Mouse (Mus musculus) cortical plate, adult 2 months (tissue): ENCODE measurements at regions not wholly inside any gene's neighbourhood (a gene's known extent, or its start where the extent isn't known, plus 50 kb on each side); places are given as distances from the start of the nearest gene placed in this dataset.

Experiments
- H3K27ac ChIP-seq: fragments of 200-500 bp; 2 replicates; pipeline ENCODE4 v1.5.1; 2012; ENCODE audit warnings: low read length, control low read depth, inconsistent platforms; ENCODE audit not compliant: insufficient read depth
- H3K4me1 ChIP-seq: fragments of 200-500 bp; 2 replicates; pipeline ENCODE4 v1.6.1; 2011; ENCODE audit warnings: low read length; ENCODE audit not compliant: control insufficient read depth, insufficient read depth
- H3K4me3 ChIP-seq: fragments of 200-500 bp; 2 replicates; pipeline ENCODE4 v1.5.1; 2011; ENCODE audit warnings: mild to moderate bottlenecking, low read length, control low read depth; ENCODE audit not compliant: insufficient read depth
- CTCF ChIP-seq: fragments of 200-500 bp; IDR thresholded peaks from 2 replicates; pipeline ENCODE4 v1.5.1; 2011; ENCODE audit warnings: mild to moderate bottlenecking, control low read depth, low read length; ENCODE audit not compliant: insufficient read depth; ENCODE audit errors: extremely low read depth
- POLR2A ChIP-seq: fragments of 200-500 bp; IDR thresholded peaks from 2 replicates; pipeline ENCODE4 v1.6.1; 2011; ENCODE audit warnings: mild to moderate bottlenecking, low read length, control low read depth; ENCODE audit not compliant: insufficient read depth; ENCODE audit errors: extremely low read depth

GRCm38 (mm10) chr1:143917623-143918022 is 86.3 kb downstream of the Rgs2 start:
- TF ChIP-seq CTCF: no peak
- TF ChIP-seq POLR2A: 0 out of 2 replicates have a peak, but pooled peaks have one; percentile 26
- no peak overlapping the region for H3K27ac ChIP-seq
- peaks cover 3% of the 10 kb centered on the region for H3K4me1 ChIP-seq
- H3K4me3 ChIP-seq: no peak overlapping the region

- H3K4me3 ChIP-seq: no peak overlapping the region
- peaks cover 1% of the 10 kb centered on the region; the same call in 1 of the 2 replicates for H3K4me1 ChIP-seq
- peak overlapping the region; percentile 92; the same call in 1 of the 2 replicates for H3K27ac ChIP-seq
- TF ChIP-seq POLR2A (0 out of 2 replicates have a peak, but pooled peaks have one; percentile 16), CTCF (no peak)
Measured at GRCm38 (mm10) chr1:143916587-143916986, 87.4 kb downstream of the Rgs2 start.

- no peak for TF ChIP-seq POLR2A
- no peak for TF ChIP-seq CTCF
- no peak overlapping the region for H3K4me3 ChIP-seq
- H3K27ac ChIP-seq: no peak overlapping the region
- peaks cover 1% of the 10 kb centered on the region; the same call in 1 of the 2 replicates for H3K4me1 ChIP-seq
Measured at GRCm38 (mm10) chr1:143912586-143912985, 91.4 kb downstream of the Rgs2 start.

GRCm38 (mm10) chr1:143911230-143911629 is 92.7 kb downstream of the Rgs2 start:
- TF ChIP-seq CTCF: no peak
- TF ChIP-seq POLR2A: no peak
- H3K4me3 ChIP-seq: no peak overlapping the region
- H3K27ac ChIP-seq: no peak overlapping the region
- no peaks in the 10 kb centered on the region for H3K4me1 ChIP-seq

GRCm38 (mm10) chr1:143910530-143910929 is 93.4 kb downstream of the Rgs2 start:
- Histone ChIP-seq H3K4me1 (no peaks in the 10 kb centered on the region), H3K4me3 (no peak overlapping the region), H3K27ac (no peak overlapping the region)
- TF ChIP-seq POLR2A: no peak
- TF ChIP-seq CTCF: no peak

- no peaks in the 10 kb centered on the region; the same call in 1 of the 2 replicates for H3K4me1 ChIP-seq
- no peak overlapping the region; the same call in 1 of the 2 replicates for H3K27ac ChIP-seq
- H3K4me3 ChIP-seq: no peak overlapping the region
- TF ChIP-seq CTCF: no peak
- no peak for TF ChIP-seq POLR2A
Measured at GRCm38 (mm10) chr1:143907312-143907711, 96.6 kb downstream of the Rgs2 start.

GRCm38 (mm10) chr1:143906881-143907280 is 97.1 kb downstream of the Rgs2 start:
- H3K4me1 ChIP-seq: no peaks in the 10 kb centered on the region; the same call in 1 of the 2 replicates
- TF ChIP-seq CTCF (no peak), POLR2A (no peak)
- H3K27ac ChIP-seq: no peak overlapping the region
- no peak overlapping the region for H3K4me3 ChIP-seq

GRCm38 (mm10) chr1:143903985-143904384 is 100.0 kb downstream of the Rgs2 start:
- Histone ChIP-seq H3K4me1 (no peaks in the 10 kb centered on the region; the same call in 1 of the 2 replicates), H3K4me3 (no peak overlapping the region), H3K27ac (no peak overlapping the region)
- TF ChIP-seq CTCF (no peak), POLR2A (no peak)

- Histone ChIP-seq H3K4me3 (no peak overlapping the region), H3K4me1 (no peaks in the 10 kb centered on the region; the same call in 1 of the 2 replicates), H3K27ac (no peak overlapping the region)
- TF ChIP-seq CTCF (no peak), POLR2A (no peak)
Measured at GRCm38 (mm10) chr1:143903234-143903633, 100.7 kb downstream of the Rgs2 start.

GRCm38 (mm10) chr1:143901127-143901920 is 102.6 kb downstream of the Rgs2 start:
- Histone ChIP-seq H3K27ac (no peak overlapping the region), H3K4me1 (no peaks in the 10 kb centered on the region; the same call in 1 of the 2 replicates), H3K4me3 (no peak overlapping the region)
- TF ChIP-seq CTCF: no peak
- TF ChIP-seq POLR2A: no peak
